Mouse (Mus musculus) heart, embryonic 11.5 days (tissue): ENCODE results near the gene Pdzph1. TPM values are rescaled to one million over a fixed set of nuclear protein-coding genes. Genes with fewer than 3 reads are reported as not detected.

Source experiments
- polyA plus RNA-seq: library from polyadenylated mRNA; unstranded; fragments of >200 nt; fragmentation: Nextera tagmentation; extraction: Ambion mirVana; gene quantifications from 2 replicates; pipeline ENCODE4 v1.2.1, GENCODE M21; 2014

Gene Pdzph1
- polyA plus RNA-seq, 1 experiment from 2014 or later: not detected

Other genes starting within 250 kb of the Pdzph1 start
- 7.8 and 8.7 TPM in 2 replicates for gene Nudt12, start 22.0 kb upstream of the Pdzph1 start, polyA plus RNA-seq